Mouse (Mus musculus) hindbrain, embryonic 11.5 days (tissue): ENCODE results near the gene Disc1. TPM values are rescaled to one million over a fixed set of nuclear protein-coding genes. Genes with fewer than 3 reads are reported as not detected.

Source experiments
- ATAC-seq: fragments of 200-750 bp; cut with Nextera tagmentation; 2 replicates; pipeline ENCODE4 v1.8.0; 2017; ENCODE audit warnings: mild to moderate bottlenecking, moderate TSS enrichment, moderate library complexity; ENCODE audit not compliant: low FRiP score
- DNase-seq: peaks from one replicate; pipeline ENCODE4 v3.0.0-alpha.2; 2015; ENCODE audit warnings: low spot score
- H3K27ac ChIP-seq: fragments of 300-500 bp; sonication (generic); 2 replicates; pipeline ENCODE4 v1.5.1; 2014; ENCODE audit warnings: mild to moderate bottlenecking, low read depth, low read length
- H3K27me3 ChIP-seq: fragments of 300-500 bp; sonication (generic); 2 replicates; pipeline ENCODE4 v1.6.1; 2014; ENCODE audit warnings: mild to moderate bottlenecking, low read length, moderate library complexity, mixed read lengths; ENCODE audit not compliant: control insufficient read depth, insufficient read depth
- H3K36me3 ChIP-seq: fragments of 300-500 bp; sonication (generic); 2 replicates; pipeline ENCODE4 v1.6.1; 2014; ENCODE audit warnings: mild to moderate bottlenecking, low read length, moderate library complexity, mixed read lengths; ENCODE audit not compliant: control insufficient read depth, insufficient read depth
- H3K4me1 ChIP-seq: fragments of 300-500 bp; sonication (generic); replicated peaks from 2 replicates; pipeline ENCODE4 v1.6.1; 2014; ENCODE audit warnings: low read length, mixed read lengths; ENCODE audit not compliant: control insufficient read depth, insufficient read depth
- H3K4me2 ChIP-seq: fragments of 300-500 bp; sonication (generic); replicated peaks from 2 replicates; pipeline ENCODE4 v1.6.1; 2014; ENCODE audit warnings: mild to moderate bottlenecking, low read depth, low read length
- H3K4me3 ChIP-seq: fragments of 300-500 bp; sonication (generic); 2 replicates; pipeline ENCODE4 v1.5.1; 2014; ENCODE audit warnings: low read depth, low read length
- H3K9ac ChIP-seq: fragments of 300-500 bp; sonication (generic); 2 replicates; pipeline ENCODE4 v1.6.1; 2014; ENCODE audit warnings: low read depth, low read length
- H3K9me3 ChIP-seq: fragments of 300-500 bp; sonication (generic); 2 replicates; pipeline ENCODE4 v1.6.1; 2016; ENCODE audit warnings: low read length; ENCODE audit not compliant: control insufficient read depth
- WGBS: fragments of 180-500 bp; shearing (Covaris S2); extraction: QIAGEN DNeasy Blood & Tissue Kit; methylation state at CpG from one replicate; pipeline ENCODE4 v1.1.7; 2014; 5-methylcytosine and 5-hydroxymethylcytosine counted together
- polyA plus RNA-seq: library from polyadenylated mRNA; unstranded; fragments of >200 nt; fragmentation: Nextera tagmentation; extraction: Ambion mirVana; gene quantifications from 2 replicates; pipeline ENCODE4 v1.2.1, GENCODE M21; 2014

Disc1 gene
- polyA plus RNA-seq = 1.2 and 1.6 TPM in 2 replicates

DNA sequence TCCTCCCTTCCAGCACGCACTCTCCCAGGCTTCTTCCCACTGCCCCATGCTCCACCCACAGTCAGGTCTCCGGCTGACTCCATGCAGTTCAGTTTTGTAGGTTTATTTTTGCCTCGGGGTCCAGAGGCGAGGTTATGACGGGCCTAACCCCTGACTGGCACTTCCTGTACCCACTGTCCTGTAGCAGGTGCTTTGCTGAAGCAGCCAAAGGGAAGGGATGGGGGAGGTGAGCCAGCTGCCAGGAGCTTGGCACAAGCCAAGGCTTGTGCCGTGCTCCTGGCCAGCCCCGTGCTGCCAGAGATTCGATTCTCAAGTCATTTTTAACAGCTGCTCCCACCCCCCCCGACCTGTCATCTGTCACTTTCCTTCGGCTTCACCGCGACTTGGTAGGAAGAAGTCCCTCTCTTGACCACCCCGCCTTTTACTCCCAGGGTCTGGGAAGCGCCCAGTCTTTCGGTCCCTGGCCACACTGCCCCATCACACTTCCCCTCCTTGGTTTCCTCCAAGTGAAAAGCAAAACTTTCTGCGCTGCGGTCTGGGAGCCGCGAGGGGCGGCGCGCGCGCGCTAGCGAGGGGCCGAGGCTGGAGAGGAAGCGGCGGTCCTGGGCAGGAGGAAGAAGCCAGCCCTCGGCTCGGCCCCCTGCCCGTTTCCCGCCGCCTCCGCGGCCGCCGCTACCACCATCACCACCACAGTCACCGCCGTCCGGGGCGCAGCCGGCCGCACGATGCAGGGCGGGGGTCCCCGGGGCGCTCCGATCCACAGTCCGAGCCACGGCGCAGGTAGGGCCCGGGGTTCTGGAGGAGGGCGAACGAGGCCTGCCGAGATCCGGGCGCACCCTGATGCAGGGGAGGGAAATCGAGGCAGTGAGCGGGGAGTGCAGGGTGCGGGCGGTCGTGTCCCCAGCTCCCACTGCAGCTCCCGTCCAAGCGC, at the start of gene Disc1:
Disc1 (plus strand) TSS at position 691 of the 931 bp plus-strand sequence.
- 3% methylated on average over 48 of the region's 65 CpGs for WGBS
- no peaks in the 10 kb centered on the region for H3K4me1 ChIP-seq
- ATAC-seq = peak; percentile 30; the same call in 1 of the 2 replicates

DNA sequence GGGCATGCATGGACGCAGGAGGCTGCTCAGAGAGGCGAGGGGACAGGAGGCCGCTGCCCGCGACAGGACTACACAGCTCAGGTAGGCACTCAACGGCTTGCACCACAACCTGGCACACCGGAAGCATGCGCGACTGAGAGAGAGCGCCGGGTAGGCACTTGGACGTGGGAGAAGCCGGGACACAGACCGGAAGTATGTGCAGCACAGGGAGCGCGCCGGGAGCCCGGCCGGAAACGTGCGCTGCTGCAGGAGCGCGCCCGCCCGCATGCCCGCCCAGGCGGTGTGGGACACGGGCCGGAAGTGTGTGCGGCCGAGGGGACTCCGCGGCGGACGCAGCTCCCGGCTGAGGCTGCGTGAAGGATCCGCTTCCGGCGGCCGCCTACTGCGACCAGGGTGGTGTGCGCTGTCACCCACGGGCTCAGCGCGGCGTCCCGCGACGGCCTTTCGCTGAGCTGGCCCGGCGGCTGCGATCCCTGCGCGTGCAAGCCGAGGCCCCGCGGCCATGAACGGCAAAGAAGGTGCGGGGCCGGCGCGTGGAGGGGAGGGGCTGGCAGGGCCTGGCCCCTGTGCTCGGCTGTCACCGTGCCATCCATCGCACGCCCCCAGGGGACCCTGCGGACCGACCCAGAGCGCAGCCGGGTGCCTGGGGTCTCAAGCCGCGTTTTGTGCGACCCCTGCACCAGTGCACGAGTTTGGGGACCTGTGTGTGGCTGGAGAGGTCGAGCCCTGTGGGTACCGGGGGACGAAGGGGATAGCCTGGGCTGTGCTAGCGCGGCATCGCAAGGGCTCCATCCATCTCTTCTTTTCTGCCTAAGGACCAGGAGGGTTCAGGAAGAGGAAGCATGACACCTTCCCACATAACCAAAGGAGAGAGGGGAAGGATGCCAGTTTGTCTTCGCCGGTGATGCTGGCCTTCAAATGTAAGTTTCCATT, 41.0 kb upstream of the Disc1 start, which contains the start of gene Tsnax:
Tsnax (plus strand) TSS at position 303 of the 933 bp plus-strand sequence.
- H3K27me3 ChIP-seq = no peaks in the 10 kb centered on the region
- ATAC-seq (peak; percentile 98), DNase-seq (peak; percentile 94)
- no peaks in the 10 kb centered on the region for H3K4me1 ChIP-seq
- no peaks in the 10 kb centered on the region for H3K36me3 ChIP-seq
- H3K4me3 ChIP-seq = peak within 1 kb of the TSS; percentile 84
- 5% methylated on average over 56 of the region's 84 CpGs for WGBS
- peak within 1 kb of the TSS; percentile 91 for H3K9ac ChIP-seq
- H3K4me2 ChIP-seq = peak within 1 kb of the TSS; percentile 74
- no peaks in the 10 kb centered on the region for H3K9me3 ChIP-seq
- peak within 1 kb of the TSS; percentile 79 for H3K27ac ChIP-seq

More for the DNA sequence above, at the start of gene Disc1:
- Histone ChIP-seq H3K9ac (peak within 1 kb of the TSS; percentile 60), H3K4me2 (peak within 1 kb of the TSS; percentile 97), H3K27ac (peak within 1 kb of the TSS; percentile 36; the same call in 1 of the 2 replicates), H3K9me3 (no peaks in the 10 kb centered on the region), H3K27me3 (peaks cover 34% of the 10 kb centered on the region), H3K36me3 (no peaks in the 10 kb centered on the region), H3K4me3 (peak within 1 kb of the TSS; percentile 57)
- DNase-seq = peak; percentile 69

DNA sequence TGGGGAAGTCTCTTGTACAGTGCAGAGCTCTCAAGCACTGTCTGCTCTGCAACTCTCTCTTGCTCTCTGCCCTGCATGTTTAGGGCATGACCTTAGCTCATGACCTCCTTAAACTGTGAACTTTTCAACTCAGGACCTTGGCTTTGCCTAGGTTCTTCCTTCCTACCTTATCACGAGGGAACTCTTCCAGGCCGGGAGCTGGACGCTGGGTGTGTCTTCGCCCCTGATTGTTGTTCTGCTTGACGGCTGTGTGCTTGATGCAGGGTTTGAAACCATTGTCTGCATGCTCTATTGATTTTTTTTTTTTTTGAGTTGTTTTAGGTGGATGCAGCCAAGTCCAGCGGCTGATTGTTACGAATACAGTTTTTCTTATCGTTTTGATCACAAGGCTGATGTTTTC, 29.9 kb upstream of the Disc1 start:
- WGBS = 93% methylated on average over 8 of the region's 8 CpGs
- no peaks in the 10 kb centered on the region for H3K4me1 ChIP-seq
- no peaks in the 10 kb centered on the region for H3K9me3 ChIP-seq
- no peaks in the 10 kb centered on the region for H3K27me3 ChIP-seq
- no peak overlapping the region for H3K4me3 ChIP-seq
- ATAC-seq (no peak), DNase-seq (no peak)
- no peak overlapping the region for H3K4me2 ChIP-seq
- no peak overlapping the region for H3K27ac ChIP-seq
- H3K36me3 ChIP-seq = peaks cover 3% of the 10 kb centered on the region; the same call in 1 of the 2 replicates
- H3K9ac ChIP-seq = no peak overlapping the region

DNA sequence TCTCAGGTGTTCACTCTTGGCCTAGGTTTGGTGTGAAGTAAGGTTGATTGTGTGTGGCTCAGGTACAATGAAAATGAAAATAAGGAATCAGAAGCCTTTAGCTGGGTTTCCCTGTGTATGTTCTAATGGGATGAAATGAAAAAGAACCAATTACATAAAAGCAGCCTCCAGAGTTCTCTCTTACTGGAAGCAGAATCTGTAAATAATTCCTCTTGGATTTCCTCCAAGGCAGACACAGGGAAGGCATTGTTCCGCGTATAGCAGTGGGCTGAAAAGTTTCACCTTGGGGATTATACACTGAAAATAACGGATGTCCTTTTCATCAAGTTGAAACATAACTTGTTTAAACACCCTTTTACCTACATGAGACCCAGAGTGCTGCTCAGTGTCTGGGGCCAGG, 26.8 kb upstream of the Disc1 start:
- H3K4me3 ChIP-seq = no peak overlapping the region
- H3K36me3 ChIP-seq = 0 out of 2 replicates have a peak, but pooled peaks cover 2% of the 10 kb centered on the region
- no peaks in the 10 kb centered on the region for H3K9me3 ChIP-seq
- DNase-seq (no peak), ATAC-seq (no peak)
- no peak overlapping the region for H3K27ac ChIP-seq
- H3K27me3 ChIP-seq = no peaks in the 10 kb centered on the region
- H3K4me1 ChIP-seq = no peaks in the 10 kb centered on the region
- no peak overlapping the region for H3K9ac ChIP-seq
- no peak overlapping the region for H3K4me2 ChIP-seq
- 86% methylated on average over 3 of the region's 3 CpGs for WGBS

DNA sequence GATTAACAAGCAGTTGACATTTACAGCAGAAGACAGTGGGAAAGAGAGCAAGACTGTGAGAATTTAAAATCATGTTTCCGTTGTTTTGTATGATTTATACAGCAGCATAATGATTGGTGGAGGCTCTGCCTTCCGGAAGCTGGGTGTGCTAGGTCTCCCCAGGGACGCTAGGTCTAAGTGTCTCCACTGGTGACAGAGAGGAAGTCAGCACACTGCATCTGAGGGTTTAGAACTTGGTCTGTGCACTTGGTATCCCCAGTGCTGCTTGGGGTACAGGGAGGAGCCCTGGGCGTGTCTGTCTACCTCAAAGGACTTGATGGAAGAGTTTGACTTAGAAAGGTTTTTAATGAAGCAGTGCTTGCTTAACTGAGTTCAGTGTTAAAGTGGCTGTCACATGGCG, 25.2 kb upstream of the Disc1 start:
- H3K36me3 ChIP-seq = 0 out of 2 replicates have a peak, but pooled peaks cover 2% of the 10 kb centered on the region
- DNase-seq = no peak
- no peak overlapping the region for H3K4me3 ChIP-seq
- no peak overlapping the region for H3K9ac ChIP-seq
- 94% methylated on average over 5 of the region's 5 CpGs for WGBS
- no peaks in the 10 kb centered on the region for H3K9me3 ChIP-seq
- H3K27me3 ChIP-seq = no peaks in the 10 kb centered on the region
- no peak overlapping the region for H3K27ac ChIP-seq
- no peaks in the 10 kb centered on the region for H3K4me1 ChIP-seq
- ATAC-seq = no peak
- H3K4me2 ChIP-seq = no peak overlapping the region

DNA sequence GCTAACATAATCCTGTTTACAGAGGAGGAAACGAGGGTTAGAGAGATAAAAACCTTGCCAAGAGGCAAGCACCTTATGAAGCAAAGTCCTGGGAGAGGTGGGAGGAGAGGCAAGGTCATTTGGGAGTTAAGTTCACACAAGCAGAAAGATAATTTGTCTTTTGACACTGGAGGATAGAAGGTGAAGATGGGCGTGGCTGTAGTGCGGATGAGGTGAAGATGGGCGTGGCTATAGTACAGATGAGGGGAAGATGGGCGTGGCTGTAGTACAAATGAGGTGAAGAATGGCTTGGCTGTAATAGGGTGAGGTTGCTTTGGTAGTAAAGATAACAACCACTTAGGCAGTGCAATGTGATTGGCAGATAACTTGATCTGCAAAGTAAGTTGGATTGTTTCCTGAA, 22.7 kb upstream of the Disc1 start:
- DNase-seq (no peak), ATAC-seq (no peak)
- no peaks in the 10 kb centered on the region for H3K9me3 ChIP-seq
- H3K9ac ChIP-seq = no peak overlapping the region
- no peak overlapping the region for H3K4me2 ChIP-seq
- no peak overlapping the region for H3K27ac ChIP-seq
- H3K36me3 ChIP-seq = no peaks in the 10 kb centered on the region
- H3K4me1 ChIP-seq = no peaks in the 10 kb centered on the region
- H3K4me3 ChIP-seq = no peak overlapping the region
- no peaks in the 10 kb centered on the region for H3K27me3 ChIP-seq
- 86% methylated on average over 5 of the region's 5 CpGs for WGBS

DNA sequence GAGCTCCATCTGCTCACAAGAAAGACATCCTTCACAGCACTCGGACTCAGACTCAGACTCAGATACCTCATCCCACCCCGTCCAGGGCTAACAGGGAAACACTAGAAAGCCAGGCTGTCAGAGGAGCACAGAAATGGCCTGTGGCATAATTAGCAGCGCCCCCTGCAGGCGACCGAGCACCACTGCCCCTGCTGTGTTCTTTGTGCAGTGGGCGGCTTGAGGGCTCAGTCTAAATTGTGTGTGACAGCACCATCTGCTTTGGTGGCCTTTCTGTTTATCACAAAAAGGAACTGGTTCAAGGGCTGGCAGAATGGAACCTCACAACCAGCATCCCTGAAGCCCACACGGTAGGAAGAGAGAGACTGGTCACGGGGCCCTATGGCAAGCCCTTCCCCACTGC, 19.3 kb upstream of the Disc1 start:
- no peak overlapping the region for H3K4me2 ChIP-seq
- DNase-seq (peak; percentile 85), ATAC-seq (peak; percentile 75)
- H3K9me3 ChIP-seq = no peaks in the 10 kb centered on the region
- WGBS = 33% methylated on average over 8 of the region's 8 CpGs
- H3K9ac ChIP-seq = no peak overlapping the region
- no peaks in the 10 kb centered on the region for H3K4me1 ChIP-seq
- no peak overlapping the region for H3K27ac ChIP-seq
- no peak overlapping the region for H3K4me3 ChIP-seq
- H3K27me3 ChIP-seq = no peaks in the 10 kb centered on the region
- H3K36me3 ChIP-seq = 0 out of 2 replicates have a peak, but pooled peaks cover 3% of the 10 kb centered on the region

DNA sequence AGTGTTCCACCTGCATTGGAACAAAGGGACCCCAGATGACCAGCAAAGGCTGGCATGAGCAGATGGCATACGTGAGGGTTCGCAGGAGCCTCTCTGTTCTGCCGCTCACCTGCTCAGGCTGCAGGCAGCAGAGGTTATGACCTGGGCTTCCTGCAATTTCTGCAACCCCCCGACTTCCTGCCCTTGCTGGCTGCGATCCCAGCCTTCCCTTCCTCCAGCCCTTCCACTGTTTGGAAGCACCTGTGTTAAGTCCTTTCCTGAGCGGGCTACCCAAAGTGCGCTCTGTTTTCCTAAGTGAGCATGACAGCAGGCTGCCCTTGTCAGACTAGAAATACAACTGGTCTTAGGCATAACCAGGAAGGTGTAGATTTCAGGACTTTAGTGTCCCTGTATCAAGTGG, 16.9 kb upstream of the Disc1 start:
- 81% methylated on average over 7 of the region's 7 CpGs for WGBS
- H3K36me3 ChIP-seq = 0 out of 2 replicates have a peak, but pooled peaks cover 3% of the 10 kb centered on the region
- no peak overlapping the region for H3K27ac ChIP-seq
- no peaks in the 10 kb centered on the region for H3K27me3 ChIP-seq
- no peak overlapping the region for H3K4me2 ChIP-seq
- H3K4me1 ChIP-seq = no peaks in the 10 kb centered on the region
- ATAC-seq = no peak
- H3K4me3 ChIP-seq = no peak overlapping the region
- no peaks in the 10 kb centered on the region for H3K9me3 ChIP-seq
- H3K9ac ChIP-seq = no peak overlapping the region
- DNase-seq = no peak
